Mouse (Mus musculus) liver, postnatal 0 days (tissue): ENCODE measurements around the gene Lacc1. TPM values are rescaled to one million over a fixed set of nuclear protein-coding genes. Genes with fewer than 3 reads are reported as not detected.

Experiments used
- ATAC-seq: fragments of 200-750 bp; cut with Nextera tagmentation; 2 replicates; pipeline ENCODE4 v1.8.0; 2017; ENCODE audit warnings: mild to moderate bottlenecking, moderate library complexity
- DNase-seq: peaks from one replicate; pipeline ENCODE4 v3.0.0-alpha.2; 2016
- H3K27ac ChIP-seq: fragments of 300-500 bp; sonication (generic); 2 replicates; pipeline ENCODE4 v1.5.1; 2014; ENCODE audit warnings: antibody characterized with exemption, moderate library complexity, mild to moderate bottlenecking, low read depth
- H3K27me3 ChIP-seq: fragments of 300-500 bp; sonication (generic); 2 replicates; pipeline ENCODE4 v1.6.1; 2014; ENCODE audit warnings: low read length, control low read depth, mixed read lengths; ENCODE audit not compliant: insufficient read depth
- H3K36me3 ChIP-seq: fragments of 300-500 bp; sonication (generic); replicated peaks from 2 replicates; pipeline ENCODE4 v1.6.1; 2014; ENCODE audit warnings: mild to moderate bottlenecking, control low read depth, low read length, moderate library complexity, mixed read lengths; ENCODE audit not compliant: insufficient read depth
- H3K4me1 ChIP-seq: fragments of 300-500 bp; sonication (generic); 2 replicates; pipeline ENCODE4 v1.6.1; 2014; ENCODE audit warnings: antibody characterized with exemption, mild to moderate bottlenecking, control low read depth; ENCODE audit not compliant: insufficient read depth
- H3K4me2 ChIP-seq: fragments of 300-500 bp; sonication (generic); 2 replicates; pipeline ENCODE4 v1.6.1; 2014; ENCODE audit warnings: low read depth, mild to moderate bottlenecking, low read length, moderate library complexity, mixed read lengths
- H3K4me3 ChIP-seq: fragments of 300-500 bp; sonication (generic); 2 replicates; pipeline ENCODE4 v1.5.1; 2014; ENCODE audit warnings: low read depth, low read length
- H3K9ac ChIP-seq: fragments of 300-500 bp; sonication (generic); replicated peaks from 2 replicates; pipeline ENCODE4 v1.6.1; 2014; ENCODE audit warnings: mild to moderate bottlenecking, moderate library complexity
- H3K9me3 ChIP-seq: fragments of 300-500 bp; sonication (generic); 2 replicates; pipeline ENCODE4 v1.6.1; 2016; ENCODE audit warnings: mild to moderate bottlenecking, control low read depth, low read length, mixed read lengths
- CTCF ChIP-seq: sonication (generic); IDR thresholded peaks from 2 replicates; pipeline ENCODE4 v1.5.1; 2016; ENCODE audit warnings: antibody characterized with exemption, low read depth
- EP300 ChIP-seq: IDR thresholded peaks from 2 replicates; pipeline ENCODE4 v1.6.1; 2016; ENCODE audit warnings: antibody characterized with exemption, low read depth, mild to moderate bottlenecking
- WGBS: fragments of 180-500 bp; shearing (Covaris S2); extraction: QIAGEN DNeasy Blood & Tissue Kit; methylation state at CpG from one replicate; pipeline ENCODE4 v1.1.7; 2014; ENCODE audit not compliant: insufficient replicate concordance; 5-methylcytosine and 5-hydroxymethylcytosine counted together
- polyA plus RNA-seq: library from polyadenylated mRNA; unstranded; fragments of >200 nt; fragmentation: Nextera tagmentation; extraction: Ambion mirVana; gene quantifications from 2 replicates; pipeline ENCODE4 v1.2.1, GENCODE M21; 2015

Lacc1 gene
- 6.8 and 7.1 TPM in 2 replicates for polyA plus RNA-seq

DNA sequence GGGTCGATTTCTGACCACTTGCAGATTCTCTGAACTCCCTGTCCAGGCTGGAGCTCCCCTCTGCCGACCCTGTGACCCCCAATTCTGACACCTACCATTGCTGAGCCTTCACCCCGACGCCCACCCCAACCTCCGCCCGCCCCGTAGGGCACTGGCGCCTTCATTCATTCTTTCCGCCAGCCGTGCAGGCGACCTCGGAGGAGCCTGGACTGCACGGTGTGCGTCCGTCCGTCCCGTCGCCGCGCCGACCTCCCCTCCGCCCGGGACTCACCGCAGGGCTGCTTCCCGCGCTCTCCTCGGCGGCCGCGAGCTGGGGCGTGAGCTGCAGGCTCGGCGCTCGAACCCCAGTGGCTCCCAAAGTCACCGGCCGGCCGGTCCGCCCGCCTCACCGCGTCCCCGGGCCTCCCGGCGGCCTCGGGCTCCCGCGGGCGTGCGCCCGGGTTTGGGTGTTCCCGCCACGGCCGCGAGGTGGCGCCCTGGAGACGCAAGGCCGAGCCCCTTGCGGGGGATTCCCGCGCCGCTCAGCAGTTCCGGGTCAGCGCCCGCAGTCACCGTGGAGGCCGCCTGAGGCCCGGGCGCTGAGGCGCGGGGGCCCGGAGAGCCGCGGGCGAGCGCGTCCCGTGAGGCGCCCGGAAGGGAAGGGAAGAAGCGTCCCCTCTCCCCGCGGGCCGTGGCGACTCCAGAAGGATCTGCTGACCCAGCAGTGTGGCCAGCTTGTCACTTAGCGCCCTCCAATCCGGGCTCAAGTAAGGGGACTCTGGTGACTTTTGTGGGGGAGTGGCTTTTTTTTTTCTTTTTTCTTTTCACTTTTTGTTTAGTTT is at the start of gene Lacc1, which contains the start of gene Ccdc122:
Gene Lacc1, minus strand, starts transcription at position 679 of the 821 bp plus-strand sequence.
Gene Ccdc122, plus strand, starts transcription at position 547 of the 821 bp plus-strand sequence.
- peak within 1 kb of the TSS; percentile 81 for H3K27ac ChIP-seq
- peak; percentile 76 for ATAC-seq

DNA sequence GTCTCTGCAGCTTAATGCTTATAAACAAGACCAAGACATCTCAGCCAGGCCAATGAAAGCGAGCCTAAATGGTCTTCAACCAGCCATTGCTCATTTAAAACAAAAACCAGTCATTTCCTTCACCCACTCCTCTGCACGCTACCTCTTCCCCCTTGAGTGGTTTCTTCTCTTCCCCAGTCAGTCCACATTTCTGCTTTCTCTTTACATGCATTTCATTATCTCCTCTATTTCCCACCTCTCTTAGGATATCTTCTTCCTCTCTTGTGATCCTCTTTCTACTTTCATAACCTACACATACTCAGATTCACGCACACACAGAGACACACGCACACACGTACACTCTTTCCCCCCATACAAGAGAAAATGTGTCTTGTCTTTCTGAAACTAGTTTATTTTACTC is 44.5 kb upstream of the Lacc1 start:
- Histone ChIP-seq H3K9me3 (no peaks in the 10 kb centered on the region), H3K9ac (no peak overlapping the region), H3K27ac (no peak overlapping the region), H3K27me3 (no peaks in the 10 kb centered on the region), H3K4me3 (no peak overlapping the region), H3K36me3 (no peaks in the 10 kb centered on the region), H3K4me2 (no peak overlapping the region), H3K4me1 (no peaks in the 10 kb centered on the region)
- WGBS, result 73% methylated on average over 5 of the region's 5 CpGs
- TF ChIP-seq EP300 (no peak), CTCF (no peak)
- ATAC-seq, result no peak
- no peak for DNase-seq

More for the DNA sequence above, at the start of gene Lacc1, which contains the start of gene Ccdc122:
- no peaks in the 10 kb centered on the region for H3K27me3 ChIP-seq
- DNase-seq, result peak; percentile 90
- peaks cover 31% of the 10 kb centered on the region for H3K4me1 ChIP-seq
- H3K36me3 ChIP-seq, result 0 out of 2 replicates have a peak, but pooled peaks cover 2% of the 10 kb centered on the region
- TF ChIP-seq EP300, result no peak
- peak; percentile 68 for TF ChIP-seq CTCF
- H3K4me2 ChIP-seq, result peak within 1 kb of the TSS; percentile 87
- under 1% methylated on average over 83 of the region's 86 CpGs for WGBS
- H3K9ac ChIP-seq, result peak within 1 kb of the TSS; percentile 71
- H3K9me3 ChIP-seq, result no peaks in the 10 kb centered on the region
- peak within 1 kb of the TSS; percentile 76 for H3K4me3 ChIP-seq

- ATAC-seq (no peak), DNase-seq (no peak)
- no peak overlapping the region for H3K27ac ChIP-seq
- no peaks in the 10 kb centered on the region for H3K9me3 ChIP-seq
- WGBS, result 77% methylated on average over 1 of the region's 1 CpGs
- no peaks in the 10 kb centered on the region for H3K27me3 ChIP-seq
- H3K4me2 ChIP-seq, result no peak overlapping the region
- H3K4me3 ChIP-seq, result no peak overlapping the region
- H3K36me3 ChIP-seq, result no peaks in the 10 kb centered on the region
- H3K9ac ChIP-seq, result no peak overlapping the region
- TF ChIP-seq EP300 (no peak), CTCF (no peak)
- no peaks in the 10 kb centered on the region for H3K4me1 ChIP-seq
These were observed 32.7 kb upstream of the Lacc1 start for GRCm38 (mm10) chr14:77069361-77069760.

DNA sequence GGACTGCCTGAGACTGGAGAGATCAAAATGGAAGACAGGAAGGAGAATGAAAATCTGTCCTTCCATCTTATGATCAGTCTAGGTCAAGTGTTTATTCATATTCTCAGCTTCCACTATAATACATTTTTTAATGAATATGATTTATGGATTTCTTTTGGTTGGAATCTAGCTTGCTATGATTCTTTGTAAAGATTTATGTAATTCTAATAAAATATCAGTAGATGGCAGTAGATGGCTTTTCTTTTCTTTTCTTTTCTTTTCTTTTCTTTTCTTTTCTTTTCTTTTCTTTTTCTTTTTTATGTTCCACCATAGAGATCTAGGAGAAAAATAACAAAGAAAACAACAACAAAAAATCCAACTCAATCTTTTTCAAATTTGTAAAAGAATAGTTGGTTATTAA is 16.6 kb upstream of the Lacc1 start:
- DNase-seq (no peak), ATAC-seq (no peak)
- Histone ChIP-seq H3K4me3 (no peak overlapping the region), H3K4me1 (no peaks in the 10 kb centered on the region), H3K9ac (no peak overlapping the region), H3K27ac (no peak overlapping the region), H3K36me3 (no peaks in the 10 kb centered on the region), H3K4me2 (no peak overlapping the region), H3K27me3 (no peaks in the 10 kb centered on the region), H3K9me3 (no peaks in the 10 kb centered on the region)
- no peak for TF ChIP-seq CTCF
- TF ChIP-seq EP300, result no peak

- ATAC-seq (no peak), DNase-seq (no peak)
- Histone ChIP-seq H3K9me3 (no peaks in the 10 kb centered on the region), H3K27ac (0 out of 2 replicates have a peak overlapping the region, but pooled peaks have one; percentile 81), H3K4me1 (peaks cover 31% of the 10 kb centered on the region), H3K4me2 (peak overlapping the region; percentile 87; the same call in 1 of the 2 replicates), H3K27me3 (no peaks in the 10 kb centered on the region), H3K36me3 (no peaks in the 10 kb centered on the region), H3K9ac (no peak overlapping the region), H3K4me3 (no peak overlapping the region)
- no peak for TF ChIP-seq EP300
- TF ChIP-seq CTCF, result no peak
- 45% methylated on average over 8 of the region's 8 CpGs for WGBS
These were observed 1.2 kb upstream of the Lacc1 start for GRCm38 (mm10) chr14:77037832-77038425.

DNA sequence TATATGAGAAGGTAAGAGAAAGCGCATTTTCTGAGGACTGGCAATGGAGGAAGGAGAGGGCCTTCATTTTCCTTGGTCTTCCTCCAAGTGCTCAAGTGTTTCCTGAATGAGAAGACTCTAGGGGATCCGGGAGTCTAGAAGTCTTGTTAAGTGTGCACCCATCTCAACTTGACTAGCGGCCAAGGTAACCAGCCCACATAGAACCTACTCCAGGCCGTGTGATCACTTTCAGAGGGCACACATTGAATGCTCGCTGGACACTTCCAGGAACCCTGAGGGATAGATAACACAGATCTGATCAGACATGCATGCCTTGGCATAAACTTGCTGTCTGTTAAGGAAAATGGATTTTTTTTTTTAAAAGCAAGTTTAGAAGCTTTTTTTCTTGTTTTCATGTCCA is 626 bp upstream of the Lacc1 start:
- Histone ChIP-seq H3K36me3 (no peaks in the 10 kb centered on the region), H3K9ac (peak overlapping the region; percentile 71; the same call in 1 of the 2 replicates), H3K27me3 (no peaks in the 10 kb centered on the region), H3K4me3 (peak overlapping the region; percentile 76), H3K9me3 (no peaks in the 10 kb centered on the region), H3K4me1 (peaks cover 31% of the 10 kb centered on the region), H3K4me2 (peak overlapping the region; percentile 87), H3K27ac (peak overlapping the region; percentile 81; the same call in 1 of the 2 replicates)
- no peak for ATAC-seq
- TF ChIP-seq CTCF (no peak), EP300 (no peak)
- DNase-seq, result no peak
- WGBS, result 48% methylated on average over 5 of the region's 5 CpGs
